Mouse (Mus musculus) forebrain, embryonic 15.5 days (tissue): ENCODE data around the gene Acat2. TPM values are rescaled to one million over a fixed set of nuclear protein-coding genes. Genes with fewer than 3 reads are reported as not detected.

Experiments
- ATAC-seq: fragments of 200-750 bp; cut with Nextera tagmentation; replicated peaks from 2 replicates; pipeline ENCODE4 v1.8.0; 2017; ENCODE audit warnings: mild to moderate bottlenecking, moderate TSS enrichment, moderate library complexity
- H3K27ac ChIP-seq: fragments of 300-500 bp; sonication (generic); replicated peaks from 2 replicates; pipeline ENCODE4 v1.5.1; 2015; ENCODE audit warnings: mild to moderate bottlenecking, inconsistent platforms
- H3K27me3 ChIP-seq: fragments of 300-500 bp; sonication (generic); 2 replicates; pipeline ENCODE4 v1.6.1; 2015; ENCODE audit warnings: inconsistent platforms
- H3K36me3 ChIP-seq: fragments of 300-500 bp; sonication (generic); 2 replicates; pipeline ENCODE4 v1.6.1; 2015; ENCODE audit warnings: mild to moderate bottlenecking, inconsistent platforms
- H3K4me1 ChIP-seq: fragments of 300-500 bp; sonication (generic); 2 replicates; pipeline ENCODE4 v1.6.1; 2015; ENCODE audit warnings: inconsistent platforms
- H3K4me2 ChIP-seq: fragments of 300-500 bp; sonication (generic); replicated peaks from 2 replicates; pipeline ENCODE4 v1.6.1; 2015; ENCODE audit warnings: mild to moderate bottlenecking, inconsistent platforms
- H3K4me3 ChIP-seq: fragments of 300-500 bp; sonication (generic); 2 replicates; pipeline ENCODE4 v1.5.1; 2015; ENCODE audit warnings: mild to moderate bottlenecking, inconsistent platforms
- H3K9ac ChIP-seq: fragments of 300-500 bp; sonication (generic); replicated peaks from 2 replicates; pipeline ENCODE4 v1.6.1; 2015; ENCODE audit warnings: mild to moderate bottlenecking, inconsistent platforms
- H3K9me3 ChIP-seq: fragments of 300-500 bp; sonication (generic); 2 replicates; pipeline ENCODE4 v1.6.1; 2016; ENCODE audit warnings: inconsistent platforms
- WGBS: fragments of 180-500 bp; shearing (Covaris S2); methylation state at CpG from one replicate; pipeline ENCODE4 v1.1.7; 2015; ENCODE audit warnings: mixed read lengths; 5-methylcytosine and 5-hydroxymethylcytosine counted together
- polyA plus RNA-seq: library from polyadenylated mRNA; unstranded; fragments of >200 nt; fragmentation: Nextera tagmentation; extraction: Ambion mirVana; gene quantifications from 2 replicates; pipeline ENCODE4 v1.2.1, GENCODE M21; 2015

Acat2 gene
- polyA plus RNA-seq, 1 experiment from 2014 or later, result 323 TPM

GRCm38 (mm10) chr17:12921073-12921472 is 39.5 kb downstream of the Acat2 start:
- Histone ChIP-seq H3K9me3 (no peaks in the 10 kb centered on the region), H3K36me3 (peaks cover 73% of the 10 kb centered on the region), H3K4me1 (peaks cover 12% of the 10 kb centered on the region), H3K9ac (no peak overlapping the region), H3K4me3 (no peak overlapping the region), H3K27ac (no peak overlapping the region), H3K4me2 (no peak overlapping the region), H3K27me3 (no peaks in the 10 kb centered on the region)
- 95% methylated on average over 1 of the region's 1 CpGs for WGBS
- no peak for ATAC-seq

GRCm38 (mm10) chr17:12916588-12917380 is 43.8 kb downstream of the Acat2 start:
- peaks cover 58% of the 10 kb centered on the region for H3K36me3 ChIP-seq
- H3K4me3 ChIP-seq, result peak overlapping the region; percentile 77
- no peaks in the 10 kb centered on the region for H3K27me3 ChIP-seq
- peak overlapping the region; percentile 87 for H3K27ac ChIP-seq
- H3K9ac ChIP-seq, result peak overlapping the region; percentile 93
- under 1% methylated on average over 40 of the region's 40 CpGs for WGBS
- peak overlapping the region; percentile 58 for H3K4me2 ChIP-seq
- ATAC-seq, result peak; percentile 64; the same call in 1 of the 2 replicates
- H3K9me3 ChIP-seq, result no peaks in the 10 kb centered on the region
- H3K4me1 ChIP-seq, result peaks cover 20% of the 10 kb centered on the region

GRCm38 (mm10) chr17:12915881-12916583 is 44.5 kb downstream of the Acat2 start, which contains the start of gene Mrpl18:
Gene Mrpl18 (minus strand): TSS chr17:12916345.
- H3K9me3 ChIP-seq, result no peaks in the 10 kb centered on the region
- peaks cover 57% of the 10 kb centered on the region for H3K36me3 ChIP-seq
- peak within 1 kb of the TSS; percentile 93 for H3K9ac ChIP-seq
- peak within 1 kb of the TSS; percentile 88 for H3K27ac ChIP-seq
- peaks cover 20% of the 10 kb centered on the region for H3K4me1 ChIP-seq
- H3K4me3 ChIP-seq, result peak within 1 kb of the TSS; percentile 77
- peak; percentile 99 for ATAC-seq
- peak within 1 kb of the TSS; percentile 88 for H3K4me2 ChIP-seq
- H3K27me3 ChIP-seq, result no peaks in the 10 kb centered on the region
- WGBS, result under 1% methylated on average over 56 of the region's 56 CpGs

GRCm38 (mm10) chr17:12915488-12915880 is 45.1 kb downstream of the Acat2 start, which contains the start of gene Tcp1:
Gene Tcp1 (plus strand): TSS chr17:12915701.
- Histone ChIP-seq H3K4me2 (peak within 1 kb of the TSS; percentile 88), H3K4me3 (peak within 1 kb of the TSS; percentile 77), H3K9me3 (no peaks in the 10 kb centered on the region), H3K9ac (peak within 1 kb of the TSS; percentile 93), H3K27ac (peak within 1 kb of the TSS; percentile 88), H3K4me1 (peaks cover 20% of the 10 kb centered on the region), H3K27me3 (no peaks in the 10 kb centered on the region), H3K36me3 (peaks cover 57% of the 10 kb centered on the region)
- WGBS, result 1% methylated on average over 18 of the region's 18 CpGs
- peak; percentile 0; the same call in 1 of the 2 replicates for ATAC-seq

- peaks cover 7% of the 10 kb centered on the region for H3K4me1 ChIP-seq
- no peaks in the 10 kb centered on the region for H3K9me3 ChIP-seq
- H3K36me3 ChIP-seq, result peaks cover 40% of the 10 kb centered on the region
- H3K9ac ChIP-seq, result no peak overlapping the region
- H3K27ac ChIP-seq, result no peak overlapping the region
- no peak for ATAC-seq
- no peaks in the 10 kb centered on the region for H3K27me3 ChIP-seq
- no peak overlapping the region for H3K4me3 ChIP-seq
- no peak overlapping the region for H3K4me2 ChIP-seq
- 90% methylated on average over 8 of the region's 8 CpGs for WGBS
Measured at GRCm38 (mm10) chr17:12910391-12910790, 50.2 kb downstream of the Acat2 start.

GRCm38 (mm10) chr17:12909361-12910280 is 50.9 kb downstream of the Acat2 start, which contains the start of gene Pnldc1:
Gene Pnldc1 (minus strand): TSS chr17:12910230.
- WGBS, result 83% methylated on average over 35 of the region's 35 CpGs
- H3K9ac ChIP-seq, result no peak within 1 kb of the TSS
- H3K4me1 ChIP-seq, result no peaks in the 10 kb centered on the region
- no peak for ATAC-seq
- H3K4me3 ChIP-seq, result no peak within 1 kb of the TSS
- no peaks in the 10 kb centered on the region for H3K27me3 ChIP-seq
- no peaks in the 10 kb centered on the region for H3K9me3 ChIP-seq
- no peak within 1 kb of the TSS for H3K27ac ChIP-seq
- no peak within 1 kb of the TSS for H3K4me2 ChIP-seq
- peaks cover 45% of the 10 kb centered on the region for H3K36me3 ChIP-seq

- Histone ChIP-seq H3K9me3 (no peaks in the 10 kb centered on the region), H3K4me2 (no peak overlapping the region), H3K4me1 (peaks cover 11% of the 10 kb centered on the region), H3K27ac (no peak overlapping the region), H3K4me3 (no peak overlapping the region), H3K36me3 (peaks cover 16% of the 10 kb centered on the region; the same call in 1 of the 2 replicates), H3K27me3 (no peaks in the 10 kb centered on the region), H3K9ac (no peak overlapping the region)
- ATAC-seq, result no peak
- WGBS, result 92% methylated on average over 9 of the region's 9 CpGs
Measured at GRCm38 (mm10) chr17:12906436-12906835, 54.1 kb downstream of the Acat2 start.

- ATAC-seq, result no peak
- Histone ChIP-seq H3K9me3 (no peaks in the 10 kb centered on the region), H3K9ac (no peak overlapping the region), H3K4me1 (peaks cover 11% of the 10 kb centered on the region), H3K27ac (no peak overlapping the region), H3K4me3 (no peak overlapping the region), H3K4me2 (no peak overlapping the region), H3K36me3 (peaks cover 11% of the 10 kb centered on the region; the same call in 1 of the 2 replicates), H3K27me3 (no peaks in the 10 kb centered on the region)
- 91% methylated on average over 4 of the region's 4 CpGs for WGBS
Measured at GRCm38 (mm10) chr17:12905810-12906209, 54.7 kb downstream of the Acat2 start.

- peak overlapping the region; percentile 70; the same call in 1 of the 2 replicates for H3K27ac ChIP-seq
- 71% methylated on average over 1 of the region's 1 CpGs for WGBS
- no peak overlapping the region for H3K4me2 ChIP-seq
- no peak for ATAC-seq
- no peaks in the 10 kb centered on the region for H3K27me3 ChIP-seq
- no peaks in the 10 kb centered on the region for H3K9me3 ChIP-seq
- H3K4me3 ChIP-seq, result no peak overlapping the region
- peaks cover 11% of the 10 kb centered on the region for H3K4me1 ChIP-seq
- H3K9ac ChIP-seq, result no peak overlapping the region
- peaks cover 5% of the 10 kb centered on the region; the same call in 1 of the 2 replicates for H3K36me3 ChIP-seq
Measured at GRCm38 (mm10) chr17:12904349-12904748, 56.2 kb downstream of the Acat2 start.

GRCm38 (mm10) chr17:12903372-12904333 is 56.9 kb downstream of the Acat2 start:
- H3K9me3 ChIP-seq, result no peaks in the 10 kb centered on the region
- H3K9ac ChIP-seq, result no peak overlapping the region
- peaks cover 5% of the 10 kb centered on the region; the same call in 1 of the 2 replicates for H3K36me3 ChIP-seq
- peak overlapping the region; percentile 70 for H3K27ac ChIP-seq
- H3K4me3 ChIP-seq, result no peak overlapping the region
- no peaks in the 10 kb centered on the region for H3K27me3 ChIP-seq
- no peak overlapping the region for H3K4me2 ChIP-seq
- 8% methylated on average over 11 of the region's 12 CpGs for WGBS
- ATAC-seq, result peak; percentile 60
- H3K4me1 ChIP-seq, result peaks cover 11% of the 10 kb centered on the region
